ENCODE assay signal across 11 mouse cellular contexts in genomic region chr14:47432987-47433386, GRCm38 (mm10). TPM values are rescaled to one million over a fixed set of nuclear protein-coding genes. Genes with fewer than 3 reads are reported as not detected.
DNase-seq lines count a peak whose midpoint lies in the region; ATAC-seq lines count a peak whose summit lies in the region.
"Had no signal": no experiment of that assay in that cellular context is flagged by ENCODE, and none has a peak within 500 bp of the region (broad histone marks: within the 10 kb centered on the region; RNA-seq: fewer than 3 reads in every experiment).

No protein-coding gene starts in this region.

- intact Hi-C loops in gastrocnemius, postnatal 36 days (cut with DNase I) = no loop called here

- no peak overlapping the region for H3K4me3 ChIP-seq in liver, embryonic 12.5 days
- H3K4me3 ChIP-seq: liver, embryonic 13.5 days; neural tube, embryonic 13.5 days had no signal

- H3K4me1 ChIP-seq in liver, embryonic 12.5 days = no peaks in the 10 kb centered on the region
- H3K4me1 ChIP-seq: liver, embryonic 13.5 days; neural tube, embryonic 13.5 days had no signal

- no peak for ATAC-seq in liver, embryonic 12.5 days
- ATAC-seq in megakaryocyte, adult 5-6 weeks (ENCODE audit: poor library complexity, severe bottlenecking) = peak; percentile 60; the same call in 1 of the 2 replicates

- peak; percentile 16 for DNase-seq in embryo, embryonic 10 days (ENCODE audit: low spot score)
- DNase-seq in embryo, embryonic 10.5 days (ENCODE audit: low spot score) = no peak
- DNase-seq in liver (peak; percentile 24), ES-CJ7 (ENCODE audit: low read depth, low spot score) (peak; percentile 33)
- no peak for DNase-seq in urinary bladder, postnatal 14 days (ENCODE audit: low spot score)
- DNase-seq in gastrocnemius, postnatal 36 days = no peak
- DNase-seq: liver, embryonic 13.5 days had no signal

- no peaks in the 10 kb centered on the region for H3K27me3 ChIP-seq in liver, embryonic 12.5 days (replicated peaks)
- H3K27me3 ChIP-seq: liver, embryonic 13.5 days; neural tube, embryonic 13.5 days had no signal

- no peak overlapping the region for H3K27ac ChIP-seq in liver, embryonic 12.5 days
- H3K27ac ChIP-seq: liver, embryonic 13.5 days; neural tube, embryonic 13.5 days had no signal

- no peaks in the 10 kb centered on the region for H3K9me3 ChIP-seq in liver, embryonic 12.5 days (replicated peaks)
- H3K9me3 ChIP-seq: liver, embryonic 13.5 days; neural tube, embryonic 13.5 days had no signal

- H3K9ac ChIP-seq in liver, embryonic 12.5 days = no peak overlapping the region
- H3K9ac ChIP-seq: liver, embryonic 13.5 days; neural tube, embryonic 13.5 days had no signal

- H3K36me3 ChIP-seq in liver, embryonic 12.5 days = no peaks in the 10 kb centered on the region
- H3K36me3 ChIP-seq: liver, embryonic 13.5 days; neural tube, embryonic 13.5 days had no signal

- H3K4me2 ChIP-seq in liver, embryonic 12.5 days = no peak overlapping the region
- H3K4me2 ChIP-seq: heart, embryonic 11.5 days; liver, embryonic 13.5 days; neural tube, embryonic 13.5 days had no signal

RNA-seq across cellular contexts. Expression of gene Dlgap5, which starts 14.8 kb away (rescaled TPM):
- 68.0 and 73.9 TPM in 2 replicates for polyA plus RNA-seq in liver, embryonic 12.5 days (2016; fragmentation: Nextera tagmentation; extraction: Ambion mirVana)
- 55.8 and 59.1 TPM in 2 replicates for total RNA-seq in megakaryocyte, adult 5-6 weeks (2015)
- total RNA-seq in megakaryocyte, adult 5-6 weeks (2017) = 98.6 and 105 TPM in 2 replicates
- total RNA-seq in gastrocnemius, postnatal 36 days (2021) = under 1 TPM; 0.49 to 0.56 TPM

RNA-seq across cellular contexts. Expression of gene Fbxo34, which starts 17.2 kb away (rescaled TPM):
- polyA plus RNA-seq in liver, embryonic 12.5 days (2016; fragmentation: Nextera tagmentation; extraction: Ambion mirVana) = 36.4 and 38.0 TPM in 2 replicates
- total RNA-seq in megakaryocyte, adult 5-6 weeks (2015) = 11.2 and 17.5 TPM in 2 replicates
- total RNA-seq in megakaryocyte, adult 5-6 weeks (2017) = 20.7 and 21.8 TPM in 2 replicates
- total RNA-seq in gastrocnemius, postnatal 36 days (2021) = 10 to 100 TPM in 1 of 2 experiments, 1 to 10 TPM in 1; 9.1 to 11.0 TPM

Comparison
In these comparisons a context has a peak if more than half of its experiments do, and no peak if none do; other contexts are left out.
1. DNase-seq: peak in embryo, embryonic 10 days (single experiment), liver (single experiment) and ES-CJ7 (single experiment); none in embryo, embryonic 10.5 days (single experiment), urinary bladder, postnatal 14 days (single experiment) and gastrocnemius, postnatal 36 days (0 of 2).
2. RNA of gene Dlgap5, which starts 14.8 kb away (total RNA-seq): 55.8 to 105 TPM in megakaryocyte, adult 5-6 weeks; 0.49 to 0.56 TPM in gastrocnemius, postnatal 36 days; every median in the first group is over 10 times any median in the second.